20 mouse cellular contexts compared by ENCODE assay signal in genomic region chrX:101351188-101351587, GRCm38 (mm10). TPM values are rescaled to one million over a fixed set of nuclear protein-coding genes. Genes with fewer than 3 reads are reported as not detected.
A peak's percentile ranks its signal among the peaks of the same experiment; 100 is the strongest.
DNase-seq lines count a peak whose midpoint lies in the region; ATAC-seq and TF ChIP-seq lines count a peak whose summit lies in the region.
"Had no signal": no experiment of that assay in that cellular context is flagged by ENCODE, and none has a peak within 500 bp of the region (broad histone marks: within the 10 kb centered on the region; RNA-seq: fewer than 3 reads in every experiment).

No protein-coding gene starts in this region.

- H3K4me3 ChIP-seq in lung, embryonic 14.5 days (ENCODE audit: low read depth, low read length), result no peak overlapping the region
- no peak overlapping the region for H3K4me3 ChIP-seq in left cerebral cortex, adult 2 months
- H3K4me3 ChIP-seq: embryonic facial prominence, embryonic 15.5 days; neural tube, embryonic 12.5 days had no signal

- intact Hi-C loops in left cerebral cortex, adult 2 months (cut with DNase I), result no loop called here

- H3K9ac ChIP-seq in lung, embryonic 14.5 days, result no peak overlapping the region
- H3K9ac ChIP-seq: embryonic facial prominence, embryonic 15.5 days; neural tube, embryonic 12.5 days had no signal

- no peaks in the 10 kb centered on the region for H3K36me3 ChIP-seq in lung, embryonic 14.5 days (ENCODE audit: insufficient read depth)
- H3K36me3 ChIP-seq: embryonic facial prominence, embryonic 15.5 days; neural tube, embryonic 12.5 days had no signal

- TF ChIP-seq CTCF in lung, embryonic 14.5 days (IDR thresholded peaks at IDR 0.05; ENCODE audit: low read depth), result no peak
- no peak for TF ChIP-seq CTCF in left cerebral cortex, adult 2 months (IDR thresholded peaks at IDR 0.05)

- peak; percentile 75 for DNase-seq in lung, embryonic 14.5 days
- DNase-seq in lung, postnatal 25 days (ENCODE audit: low spot score), result no peak
- peak; percentile 46 for DNase-seq in brain, adult 2 months (ENCODE audit: low read depth, low spot score)
- DNase-seq in induced T-regulatory cell, adult 2 months (ENCODE audit: low read depth), result peak; percentile 15
- DNase-seq in left cerebral cortex, adult 2 months (ENCODE audit: extremely low spot score in 1 of 2, low spot score in 2 of 2), result no peak
- DNase-seq in thymus, postnatal 0 days (ENCODE audit: low spot score), result no peak
- DNase-seq: cerebellum, adult 2 months; gastrocnemius, postnatal 25 days; kidney, adult 9 months; layer of hippocampus, postnatal 36 days; lung, postnatal 4 days had no signal

- H3K4me2 ChIP-seq in lung, embryonic 14.5 days, result no peak overlapping the region
- H3K4me2 ChIP-seq: embryonic facial prominence, embryonic 15.5 days; heart, embryonic 11.5 days; neural tube, embryonic 12.5 days had no signal

- peak; percentile 63; the same call in 1 of the 2 replicates for ATAC-seq in lung, embryonic 14.5 days (ENCODE audit: insufficient read depth)
- ATAC-seq in megakaryocyte progenitor cell, adult 5-6 weeks (replicated peaks; ENCODE audit: poor library complexity), result peak; percentile 97
- ATAC-seq: inflammation-experienced regulatory T-cells, adult 6 months; Patski had no signal

- no peaks in the 10 kb centered on the region for H3K9me3 ChIP-seq in lung, embryonic 14.5 days (ENCODE audit: low read depth, low read length)
- H3K9me3 ChIP-seq: embryonic facial prominence, embryonic 15.5 days; neural tube, embryonic 12.5 days had no signal

- H3K4me1 ChIP-seq in lung, embryonic 14.5 days (ENCODE audit: insufficient read depth), result no peaks in the 10 kb centered on the region
- H3K4me1 ChIP-seq: embryonic facial prominence, embryonic 15.5 days; neural tube, embryonic 12.5 days had no signal

- H3K27ac ChIP-seq in lung, embryonic 14.5 days (ENCODE audit: low read depth), result no peak overlapping the region
- no peak overlapping the region for H3K27ac ChIP-seq in left cerebral cortex, adult 2 months
- H3K27ac ChIP-seq: embryonic facial prominence, embryonic 15.5 days; neural tube, embryonic 12.5 days had no signal

- 19% methylated on average over 4 of the region's 4 CpGs for WGBS in lung, embryonic 14.5 days

- no peaks in the 10 kb centered on the region for H3K27me3 ChIP-seq in lung, embryonic 14.5 days (ENCODE audit: insufficient read depth, low read length)
- H3K27me3 ChIP-seq: CH12.LX; embryonic facial prominence, embryonic 15.5 days; neural tube, embryonic 12.5 days had no signal

RNA-seq across cellular contexts. Expression of gene Gjb1, which starts 25.0 kb away (rescaled TPM):
- polyA plus RNA-seq in lung, embryonic 14.5 days (2014; fragmentation: Nextera tagmentation; extraction: Ambion mirVana), result 0.67 and 0.83 TPM in 2 replicates
- total RNA-seq in megakaryocyte progenitor cell, adult 5-6 weeks (2015), result not detected in 2 replicates
- total RNA-seq in megakaryocyte progenitor cell, adult 5-6 weeks (2017), result not detected in 2 replicates
- total RNA-seq in left cerebral cortex, adult 2 months (2021), result 1 to 10 TPM; 6.4 to 8.8 TPM
- polyA plus RNA-seq in thymus, postnatal 0 days (2015; fragmentation: Nextera tagmentation; extraction: Ambion mirVana), result 0.09 TPM in 1 of 2 replicates, not detected in the other
- total RNA-seq: CH12.LX; heart, postnatal 25 days had no signal
- polyA plus RNA-seq: inflammation-experienced regulatory T-cells, adult 6 months; limb, embryonic 11.5 days had no signal

RNA-seq across cellular contexts. Expression of gene Nlgn3, which starts 52.2 kb away (rescaled TPM):
- polyA plus RNA-seq in lung, embryonic 14.5 days (2014; fragmentation: Nextera tagmentation; extraction: Ambion mirVana), result 9.6 and 10.6 TPM in 2 replicates
- not detected in 2 replicates for total RNA-seq in megakaryocyte progenitor cell, adult 5-6 weeks (2015)
- total RNA-seq in megakaryocyte progenitor cell, adult 5-6 weeks (2017), result 0.24 TPM in 1 of 2 replicates, not detected in the other
- 100 to 1,000 TPM; 159 to 160 TPM for total RNA-seq in left cerebral cortex, adult 2 months (2021)
- polyA plus RNA-seq in thymus, postnatal 0 days (2015; fragmentation: Nextera tagmentation; extraction: Ambion mirVana), result 0.09 and 0.12 TPM in 2 replicates

Comparison
In these comparisons a context has a peak if more than half of its experiments do, and no peak if none do; other contexts are left out.
1. DNase-seq: peak in lung, embryonic 14.5 days (single experiment), brain, adult 2 months (single experiment) and induced T-regulatory cell, adult 2 months (single experiment); none in lung, postnatal 25 days (single experiment), left cerebral cortex, adult 2 months (0 of 2) and thymus, postnatal 0 days (single experiment).
2. RNA of gene Gjb1, which starts 25.0 kb away (total RNA-seq): 6.4 to 8.8 TPM in left cerebral cortex, adult 2 months; not detected in megakaryocyte progenitor cell, adult 5-6 weeks; every median in the first group is over 4 times any median in the second.
3. RNA of gene Nlgn3, which starts 52.2 kb away (total RNA-seq): 159 to 160 TPM in left cerebral cortex, adult 2 months; 0.24 TPM in megakaryocyte progenitor cell, adult 5-6 weeks; every median in the first group is over 100 times any median in the second.